Mouse (Mus musculus) small intestine, adult 2 months (tissue): Measurements from ENCODE around the gene Gm11146.

Experiments
- CTCF ChIP-seq: fragments of 200-500 bp; IDR thresholded peaks from 2 replicates; pipeline ENCODE4 v1.5.1; 2012; ENCODE audit warnings: low read depth, mild to moderate bottlenecking, control low read depth, inconsistent platforms, low read length, moderate library complexity, mixed read lengths; ENCODE audit not compliant: insufficient replicate concordance, insufficient read length; ENCODE audit errors: extremely low read depth
- POLR2A ChIP-seq: fragments of 200-500 bp; IDR thresholded peaks from 2 replicates; pipeline ENCODE4 v1.6.1; 2012; ENCODE audit warnings: low read depth, mild to moderate bottlenecking, control low read depth, inconsistent platforms, low read length, moderate library complexity

- TF ChIP-seq CTCF: no peak
- TF ChIP-seq POLR2A: no peak
Measured at GRCm38 (mm10) chr16:77601994-77602393, at the start of gene Gm11146.
